ENCODE assay signal across 9 mouse cellular contexts in genomic region chr16:35517976-35518951, GRCm38 (mm10). TPM values are rescaled to one million over a fixed set of nuclear protein-coding genes. Genes with fewer than 3 reads are reported as not detected.
DNase-seq lines count a peak whose midpoint lies in the region; ATAC-seq lines count a peak whose summit lies in the region.
"Had no signal": no experiment of that assay in that cellular context is flagged by ENCODE, and none has a peak within 500 bp of the region (broad histone marks: within the 10 kb centered on the region; RNA-seq: fewer than 3 reads in every experiment).

No protein-coding gene starts in this region.

- no peak for DNase-seq in heart, postnatal 36 days
- DNase-seq in heart, postnatal 4 days, result peak; percentile 24
- peak; percentile 75 for DNase-seq in kidney, postnatal 14 days
- no peak for DNase-seq in layer of hippocampus, adult 9-10 months (ENCODE audit: low spot score)

- no peak overlapping the region for H3K4me3 ChIP-seq in heart, embryonic 15.5 days
- H3K4me3 ChIP-seq in neural tube, embryonic 12.5 days, result no peak overlapping the region

- no peak overlapping the region for H3K27ac ChIP-seq in heart, embryonic 15.5 days
- H3K27ac ChIP-seq in neural tube, embryonic 12.5 days, result no peak overlapping the region

- H3K27me3 ChIP-seq in heart, embryonic 15.5 days, result no peaks in the 10 kb centered on the region
- no peaks in the 10 kb centered on the region for H3K27me3 ChIP-seq in neural tube, embryonic 12.5 days (replicated peaks)

- no peaks in the 10 kb centered on the region for H3K9me3 ChIP-seq in heart, embryonic 15.5 days (replicated peaks)
- H3K9me3 ChIP-seq in neural tube, embryonic 12.5 days, result no peaks in the 10 kb centered on the region

- ATAC-seq in heart, embryonic 15.5 days (replicated peaks; ENCODE audit: insufficient number of reproducible peaks, insufficient read depth, low FRiP score, low read depth), result no peak
- ATAC-seq in neural tube, embryonic 12.5 days (ENCODE audit: low FRiP score, low read depth), result no peak
- ATAC-seq in monocyte, adult 5-6 weeks (replicated peaks; ENCODE audit: insufficient number of reproducible peaks, low FRiP score, low TSS enrichment, poor library complexity, severe bottlenecking), result no peak
- ATAC-seq in activated CD4-positive, CD25-positive, alpha-beta regulatory T cell, adult 4 months, result no peak

- peaks cover 12% of the 10 kb centered on the region for H3K4me1 ChIP-seq in heart, embryonic 15.5 days (replicated peaks)
- H3K4me1 ChIP-seq in neural tube, embryonic 12.5 days, result peaks cover 20% of the 10 kb centered on the region

- WGBS in heart, embryonic 15.5 days, result 46% methylated on average over 23 of the region's 23 CpGs
- whole genome bisulfite sequencing in neural tube, embryonic 12.5 days, result 49% methylated on average over 23 of the region's 23 CpGs

- H3K36me3 ChIP-seq in heart, embryonic 15.5 days, result no peaks in the 10 kb centered on the region
- no peaks in the 10 kb centered on the region for H3K36me3 ChIP-seq in neural tube, embryonic 12.5 days

- 0 out of 2 replicates have a peak overlapping the region, but pooled peaks have one; percentile 26 for H3K4me2 ChIP-seq in heart, embryonic 15.5 days
- H3K4me2 ChIP-seq in neural tube, embryonic 12.5 days (replicated peaks), result 0 out of 2 replicates have a peak overlapping the region, but pooled peaks have one; percentile 1

- no peak overlapping the region for H3K9ac ChIP-seq in heart, embryonic 15.5 days
- no peak overlapping the region for H3K9ac ChIP-seq in neural tube, embryonic 12.5 days

- intact Hi-C loops in heart, postnatal 36 days (cut with DNase I), result no loop called here

RNA-seq across cellular contexts. Expression of gene Sema5b, which starts 22.7 kb away (rescaled TPM):
- polyA plus RNA-seq in heart, embryonic 15.5 days (2015; fragmentation: Nextera tagmentation; extraction: Ambion mirVana), result 1.8 and 2.9 TPM in 2 replicates
- 1 to 10 TPM in 1 of 2 experiments, under 1 TPM in 1; 0.83 to 1.7 TPM for total RNA-seq in heart, postnatal 36 days (2021)
- 1 to 10 TPM; 2.1 to 2.8 TPM for total RNA-seq in heart, postnatal 4 days (2021)
- polyA plus RNA-seq in neural tube, embryonic 12.5 days (2016; fragmentation: Nextera tagmentation; extraction: Ambion mirVana), result 43.2 and 46.1 TPM in 2 replicates
- not detected in 3 replicates for total RNA-seq in monocyte, adult 5-6 weeks (2017)
- not detected for polyA plus RNA-seq in activated CD4-positive, CD25-positive, alpha-beta regulatory T cell, adult 4 months (2017; shearing (Covaris generic))
- total RNA-seq: common myeloid progenitor, adult 5-6 weeks had no signal

RNA-seq across cellular contexts. Expression of gene Pdia5, which starts 27.6 kb away (rescaled TPM):
- polyA plus RNA-seq in heart, embryonic 15.5 days (2015; fragmentation: Nextera tagmentation; extraction: Ambion mirVana), result 26.7 and 33.4 TPM in 2 replicates
- total RNA-seq in heart, postnatal 36 days (2021), result 1 to 10 TPM; 4.7 to 4.8 TPM
- 10 to 100 TPM; 12.4 to 13.2 TPM for total RNA-seq in heart, postnatal 4 days (2021)
- polyA plus RNA-seq in neural tube, embryonic 12.5 days (2016; fragmentation: Nextera tagmentation; extraction: Ambion mirVana), result 21.9 and 24.0 TPM in 2 replicates
- not detected in 3 replicates for total RNA-seq in monocyte, adult 5-6 weeks (2017)
- polyA plus RNA-seq in activated CD4-positive, CD25-positive, alpha-beta regulatory T cell, adult 4 months (2017; shearing (Covaris generic)), result not detected

Comparison
In these comparisons a context has a peak if more than half of its experiments do, and no peak if none do; other contexts are left out.
1. DNase-seq: peak in heart, postnatal 4 days (single experiment) and kidney, postnatal 14 days (single experiment); none in heart, postnatal 36 days (0 of 2) and layer of hippocampus, adult 9-10 months (single experiment).